Mouse (Mus musculus): ENCODE results near the gene Zfp654. TPM values are rescaled to one million over a fixed set of nuclear protein-coding genes. Genes with fewer than 3 reads are reported as not detected.

Gene Zfp654
- polyA plus RNA-seq, 1 experiment from 2014 or later: 5.4 TPM

- Histone ChIP-seq H3K4me1 (peaks cover 32% of the 10 kb centered on the region), H3K27ac (peak overlapping the region; percentile 97), H3K36me3 (replicated peaks) (peaks cover 22% of the 10 kb centered on the region), H3K27me3 (ENCODE audit: poor library complexity, severe bottlenecking) (no peaks in the 10 kb centered on the region), H3K4me3 (peak overlapping the region; percentile 94), H3K9me3 (no peaks in the 10 kb centered on the region)
- WGBS: 6% methylated on average over 16 of the region's 16 CpGs
- no peak for DNase-seq (ENCODE audit: extremely low spot score, low spot score)
These were observed 966 bp downstream of the Zfp654 start for GRCm38 (mm10) chr16:64850287-64851084.

- peaks cover 4% of the 10 kb centered on the region; the same call in 1 of the 2 replicates for H3K36me3 ChIP-seq (replicated peaks)
- no peak overlapping the region for H3K27ac ChIP-seq
- no peaks in the 10 kb centered on the region for H3K9me3 ChIP-seq
- no peak overlapping the region for H3K4me3 ChIP-seq
- no peaks in the 10 kb centered on the region for H3K27me3 ChIP-seq (ENCODE audit: poor library complexity, severe bottlenecking)
- DNase-seq (ENCODE audit: extremely low spot score, low spot score): no peak
- 87% methylated on average over 8 of the region's 8 CpGs for WGBS
- H3K4me1 ChIP-seq: peaks cover 15% of the 10 kb centered on the region
These were observed 5.5 kb downstream of the Zfp654 start for GRCm38 (mm10) chr16:64845947-64846346.

- 95% methylated on average over 3 of the region's 3 CpGs for WGBS
- no peak for DNase-seq (ENCODE audit: extremely low spot score, low spot score)
- no peaks in the 10 kb centered on the region for H3K9me3 ChIP-seq
- no peaks in the 10 kb centered on the region for H3K27me3 ChIP-seq (ENCODE audit: poor library complexity, severe bottlenecking)
- no peak overlapping the region for H3K4me3 ChIP-seq
- H3K4me1 ChIP-seq: no peaks in the 10 kb centered on the region
- H3K27ac ChIP-seq: no peak overlapping the region
- peaks cover 4% of the 10 kb centered on the region; the same call in 1 of the 2 replicates for H3K36me3 ChIP-seq (replicated peaks)
These were observed 9.1 kb downstream of the Zfp654 start for GRCm38 (mm10) chr16:64842374-64842729.

- Histone ChIP-seq H3K27me3 (ENCODE audit: poor library complexity, severe bottlenecking) (no peaks in the 10 kb centered on the region), H3K4me3 (no peak overlapping the region), H3K4me1 (no peaks in the 10 kb centered on the region), H3K9me3 (no peaks in the 10 kb centered on the region), H3K27ac (no peak overlapping the region), H3K36me3 (replicated peaks) (peaks cover 4% of the 10 kb centered on the region; the same call in 1 of the 2 replicates)
- no peak for DNase-seq (ENCODE audit: extremely low spot score, low spot score)
- WGBS: 93% methylated on average over 5 of the region's 5 CpGs
These were observed 9.7 kb downstream of the Zfp654 start for GRCm38 (mm10) chr16:64841481-64842373.

GRCm38 (mm10) chr16:64836709-64837108 is 14.7 kb downstream of the Zfp654 start:
- WGBS: 98% methylated on average over 2 of the region's 2 CpGs
- no peaks in the 10 kb centered on the region for H3K4me1 ChIP-seq
- no peak overlapping the region for H3K4me3 ChIP-seq
- no peaks in the 10 kb centered on the region for H3K36me3 ChIP-seq (replicated peaks)
- H3K27me3 ChIP-seq (ENCODE audit: poor library complexity, severe bottlenecking): no peaks in the 10 kb centered on the region
- no peak for DNase-seq (ENCODE audit: extremely low spot score, low spot score)
- H3K9me3 ChIP-seq: no peaks in the 10 kb centered on the region
- H3K27ac ChIP-seq: no peak overlapping the region

- no peak for DNase-seq (ENCODE audit: extremely low spot score, low spot score)
- Histone ChIP-seq H3K27me3 (ENCODE audit: poor library complexity, severe bottlenecking) (no peaks in the 10 kb centered on the region), H3K4me3 (no peak overlapping the region), H3K27ac (no peak overlapping the region), H3K9me3 (no peaks in the 10 kb centered on the region), H3K36me3 (replicated peaks) (no peaks in the 10 kb centered on the region), H3K4me1 (no peaks in the 10 kb centered on the region)
- 84% methylated on average over 1 of the region's 1 CpGs for WGBS
These were observed 15.4 kb downstream of the Zfp654 start for GRCm38 (mm10) chr16:64835996-64836545.

- WGBS: 96% methylated on average over 15 of the region's 15 CpGs
- no peak overlapping the region for H3K27ac ChIP-seq
- no peaks in the 10 kb centered on the region for H3K4me1 ChIP-seq
- no peaks in the 10 kb centered on the region for H3K27me3 ChIP-seq (ENCODE audit: poor library complexity, severe bottlenecking)
- H3K4me3 ChIP-seq: no peak overlapping the region
- H3K36me3 ChIP-seq (replicated peaks): peaks cover 19% of the 10 kb centered on the region
- DNase-seq (ENCODE audit: extremely low spot score, low spot score): no peak
- H3K9me3 ChIP-seq: no peaks in the 10 kb centered on the region
These were observed 21.2 kb downstream of the Zfp654 start for GRCm38 (mm10) chr16:64830291-64830690.

GRCm38 (mm10) chr16:64824474-64824873 is 27.0 kb downstream of the Zfp654 start:
- H3K9me3 ChIP-seq: no peaks in the 10 kb centered on the region
- DNase-seq (ENCODE audit: extremely low spot score, low spot score): no peak
- 89% methylated on average over 1 of the region's 1 CpGs for WGBS
- peaks cover 12% of the 10 kb centered on the region for H3K36me3 ChIP-seq (replicated peaks)
- H3K27me3 ChIP-seq (ENCODE audit: poor library complexity, severe bottlenecking): no peaks in the 10 kb centered on the region
- H3K27ac ChIP-seq: no peak overlapping the region
- H3K4me3 ChIP-seq: no peak overlapping the region
- H3K4me1 ChIP-seq: no peaks in the 10 kb centered on the region

GRCm38 (mm10) chr16:64823890-64824289 is 27.6 kb downstream of the Zfp654 start:
- Histone ChIP-seq H3K4me3 (no peak overlapping the region), H3K27ac (no peak overlapping the region), H3K9me3 (no peaks in the 10 kb centered on the region), H3K4me1 (no peaks in the 10 kb centered on the region), H3K36me3 (replicated peaks) (peaks cover 8% of the 10 kb centered on the region), H3K27me3 (ENCODE audit: poor library complexity, severe bottlenecking) (no peaks in the 10 kb centered on the region)
- no peak for DNase-seq (ENCODE audit: extremely low spot score, low spot score)
- 87% methylated on average over 1 of the region's 1 CpGs for WGBS

GRCm38 (mm10) chr16:64817094-64817765 is 34.2 kb downstream of the Zfp654 start:
- DNase-seq (ENCODE audit: extremely low spot score, low spot score): no peak
- Histone ChIP-seq H3K4me1 (no peaks in the 10 kb centered on the region), H3K9me3 (no peaks in the 10 kb centered on the region), H3K4me3 (no peak overlapping the region), H3K27ac (no peak overlapping the region), H3K36me3 (replicated peaks) (peaks cover 14% of the 10 kb centered on the region), H3K27me3 (ENCODE audit: poor library complexity, severe bottlenecking) (no peaks in the 10 kb centered on the region)
- WGBS: 93% methylated on average over 3 of the region's 3 CpGs

- no peak for DNase-seq (ENCODE audit: extremely low spot score, low spot score)
- 92% methylated on average over 3 of the region's 3 CpGs for WGBS
- Histone ChIP-seq H3K4me3 (no peak overlapping the region), H3K36me3 (replicated peaks) (peaks cover 20% of the 10 kb centered on the region), H3K27me3 (ENCODE audit: poor library complexity, severe bottlenecking) (no peaks in the 10 kb centered on the region), H3K9me3 (peaks cover 4% of the 10 kb centered on the region; the same call in 1 of the 2 replicates), H3K27ac (no peak overlapping the region), H3K4me1 (no peaks in the 10 kb centered on the region)
These were observed 48.4 kb downstream of the Zfp654 start for GRCm38 (mm10) chr16:64803041-64803440.

- DNase-seq (ENCODE audit: extremely low spot score, low spot score): no peak
- peaks cover 20% of the 10 kb centered on the region for H3K36me3 ChIP-seq (replicated peaks)
- no peaks in the 10 kb centered on the region for H3K27me3 ChIP-seq (ENCODE audit: poor library complexity, severe bottlenecking)
- no peaks in the 10 kb centered on the region for H3K4me1 ChIP-seq
- H3K27ac ChIP-seq: no peak overlapping the region
- peaks cover 4% of the 10 kb centered on the region; the same call in 1 of the 2 replicates for H3K9me3 ChIP-seq
- H3K4me3 ChIP-seq: no peak overlapping the region
These were observed 49.8 kb downstream of the Zfp654 start for GRCm38 (mm10) chr16:64801638-64802037.
